Mouse (Mus musculus) heart, embryonic 13.5 days (tissue): ENCODE measurements around the gene Kdm8. TPM values are rescaled to one million over a fixed set of nuclear protein-coding genes. Genes with fewer than 3 reads are reported as not detected.
A peak's percentile ranks its signal among the peaks of the same experiment; 100 is the strongest.

Experiments used
- ATAC-seq: fragments of 200-750 bp; cut with Nextera tagmentation; 2 replicates; pipeline ENCODE4 v1.8.0; 2017; ENCODE audit warnings: moderate TSS enrichment; ENCODE audit not compliant: insufficient number of reproducible peaks, low FRiP score, low TSS enrichment; ENCODE audit errors: extremely low read depth
- H3K27ac ChIP-seq: fragments of 300-500 bp; sonication (generic); replicated peaks from 2 replicates; pipeline ENCODE4 v1.5.1; 2015; ENCODE audit warnings: moderate library complexity, mild to moderate bottlenecking, inconsistent platforms
- H3K27me3 ChIP-seq: fragments of 300-500 bp; sonication (generic); replicated peaks from 2 replicates; pipeline ENCODE4 v1.6.1; 2015; ENCODE audit warnings: mild to moderate bottlenecking, inconsistent platforms
- H3K36me3 ChIP-seq: fragments of 300-500 bp; sonication (generic); 2 replicates; pipeline ENCODE4 v1.6.1; 2015; ENCODE audit warnings: mild to moderate bottlenecking, inconsistent platforms
- H3K4me1 ChIP-seq: fragments of 300-500 bp; sonication (generic); 2 replicates; pipeline ENCODE4 v1.6.1; 2015; ENCODE audit warnings: inconsistent platforms
- H3K4me2 ChIP-seq: fragments of 300-500 bp; sonication (generic); 2 replicates; pipeline ENCODE4 v1.6.1; 2015; ENCODE audit warnings: inconsistent platforms, mild to moderate bottlenecking, moderate library complexity
- H3K4me3 ChIP-seq: fragments of 300-500 bp; sonication (generic); 2 replicates; pipeline ENCODE4 v1.5.1; 2015; ENCODE audit warnings: moderate library complexity, mild to moderate bottlenecking, inconsistent platforms
- H3K9ac ChIP-seq: fragments of 300-500 bp; sonication (generic); 2 replicates; pipeline ENCODE4 v1.6.1; 2015; ENCODE audit warnings: inconsistent platforms, mild to moderate bottlenecking, moderate library complexity
- H3K9me3 ChIP-seq: fragments of 300-500 bp; sonication (generic); 2 replicates; pipeline ENCODE4 v1.6.1; 2016; ENCODE audit warnings: inconsistent platforms
- WGBS: fragments of 180-500 bp; shearing (Covaris S2); methylation state at CpG from one replicate; pipeline ENCODE4 v1.1.7; 2015; ENCODE audit warnings: mixed read lengths; 5-methylcytosine and 5-hydroxymethylcytosine counted together
- polyA plus RNA-seq: library from polyadenylated mRNA; unstranded; fragments of >200 nt; fragmentation: Nextera tagmentation; extraction: Ambion mirVana; gene quantifications from 2 replicates; pipeline ENCODE4 v1.2.1, GENCODE M21; 2015

Gene Kdm8
- 6.7 and 7.7 TPM in 2 replicates for polyA plus RNA-seq

DNA sequence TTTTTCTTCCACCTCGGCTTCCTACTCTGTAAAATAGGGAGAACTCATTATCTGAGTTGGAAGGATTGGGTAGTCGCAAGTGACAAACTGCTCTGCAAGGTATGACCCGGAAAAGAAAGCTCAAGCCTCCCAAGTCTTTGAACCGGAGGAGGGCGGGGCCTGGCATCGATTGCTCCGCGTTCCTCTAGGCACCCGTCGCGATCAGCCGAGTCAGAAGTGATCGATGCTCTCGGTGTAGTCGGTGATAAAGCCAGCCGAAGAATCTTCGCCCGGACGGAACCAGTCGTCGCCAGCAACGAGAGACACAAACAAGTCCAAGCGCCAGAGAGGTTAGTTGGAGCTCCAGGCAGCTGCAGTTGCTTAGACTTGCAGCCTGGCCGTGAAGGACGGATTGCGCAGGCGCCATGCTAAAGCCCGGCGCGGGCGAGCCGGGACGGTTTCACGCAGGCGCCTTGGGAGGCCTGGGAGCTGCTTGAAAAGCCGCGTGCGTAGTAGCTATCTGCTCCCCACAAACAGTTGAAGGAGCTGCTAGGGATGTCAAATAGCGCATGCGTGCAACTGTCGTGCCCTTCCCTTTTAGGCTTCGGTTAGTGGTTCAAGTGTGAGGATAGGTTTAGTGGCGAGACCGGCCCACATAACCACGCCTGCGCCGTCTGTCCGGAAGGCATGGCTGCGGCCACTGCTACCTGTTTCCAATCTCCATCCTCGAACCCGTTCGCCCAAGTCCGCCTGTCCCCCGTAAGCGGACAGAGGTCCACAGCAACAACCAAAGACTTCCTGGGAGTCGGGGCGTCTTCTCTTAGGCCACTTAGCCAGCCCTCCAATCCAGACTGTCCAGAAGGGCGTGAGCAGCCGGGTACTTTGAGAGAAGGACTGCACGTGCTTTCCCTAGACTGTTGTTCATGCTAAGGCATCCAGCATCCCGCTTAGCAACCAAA is at the start of gene Kdm8:
Kdm8 (plus strand) TSS at position 213 of the 938 bp plus-strand sequence.
- WGBS, result 2% methylated on average over 61 of the region's 61 CpGs
- Histone ChIP-seq H3K4me1 (peaks cover 20% of the 10 kb centered on the region), H3K27me3 (no peaks in the 10 kb centered on the region), H3K27ac (peak within 1 kb of the TSS; percentile 97), H3K36me3 (no peaks in the 10 kb centered on the region; the same call in 1 of the 2 replicates), H3K9ac (peak within 1 kb of the TSS; percentile 87), H3K4me3 (peak within 1 kb of the TSS; percentile 71), H3K9me3 (no peaks in the 10 kb centered on the region), H3K4me2 (peak within 1 kb of the TSS; percentile 93)
- peak; percentile 85 for ATAC-seq

DNA sequence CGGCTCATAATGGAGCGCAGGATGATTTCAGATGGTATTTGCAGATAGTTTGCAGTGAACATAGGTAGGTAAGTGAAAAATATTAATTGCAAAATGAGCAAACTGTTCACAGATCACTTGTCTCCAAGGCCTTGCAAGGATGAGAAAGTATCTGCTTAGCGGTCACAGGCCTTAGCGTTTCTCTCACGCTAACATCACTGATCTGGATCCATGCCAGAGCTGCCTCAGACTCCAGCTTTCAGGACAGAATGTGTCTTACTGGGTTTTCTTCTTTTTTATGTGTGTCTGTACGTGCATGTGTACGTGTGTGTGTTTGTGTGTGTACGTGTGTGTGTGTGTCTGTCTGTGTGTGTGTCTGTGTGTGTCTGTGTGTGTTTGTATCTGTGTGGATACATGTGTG is 46.4 kb upstream of the Kdm8 start:
- H3K4me3 ChIP-seq, result no peak overlapping the region
- peaks cover 10% of the 10 kb centered on the region; the same call in 1 of the 2 replicates for H3K27me3 ChIP-seq
- H3K9ac ChIP-seq, result no peak overlapping the region
- no peak for ATAC-seq
- no peak overlapping the region for H3K4me2 ChIP-seq
- no peaks in the 10 kb centered on the region for H3K9me3 ChIP-seq
- H3K4me1 ChIP-seq, result peaks cover 1% of the 10 kb centered on the region
- WGBS, result 72% methylated on average over 8 of the region's 8 CpGs
- no peaks in the 10 kb centered on the region for H3K36me3 ChIP-seq
- no peak overlapping the region for H3K27ac ChIP-seq

DNA sequence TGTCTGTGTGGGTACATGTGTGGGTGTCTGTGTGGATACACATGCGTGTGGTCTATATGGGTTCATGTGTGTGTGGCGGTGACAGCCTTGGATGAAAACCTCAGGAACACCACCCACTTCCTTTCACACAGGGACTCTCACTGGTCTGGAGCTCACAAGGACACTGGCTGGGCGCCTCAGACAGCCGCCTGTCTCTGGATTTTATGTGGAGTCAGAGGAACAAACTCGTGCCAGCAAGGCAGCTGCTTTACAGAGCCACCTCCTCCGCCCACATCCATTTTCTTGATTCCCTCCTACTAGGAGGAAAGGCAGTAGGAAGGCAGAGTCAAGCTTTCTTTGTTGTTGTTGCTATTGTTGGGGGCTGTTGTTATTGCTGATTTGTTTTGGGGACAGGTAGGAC is 45.8 kb upstream of the Kdm8 start:
- no peak for ATAC-seq
- no peak overlapping the region for H3K9ac ChIP-seq
- no peak overlapping the region for H3K4me2 ChIP-seq
- H3K27ac ChIP-seq, result no peak overlapping the region
- WGBS, result 59% methylated on average over 6 of the region's 6 CpGs
- H3K9me3 ChIP-seq, result no peaks in the 10 kb centered on the region
- no peaks in the 10 kb centered on the region for H3K36me3 ChIP-seq
- H3K27me3 ChIP-seq, result peaks cover 14% of the 10 kb centered on the region
- no peaks in the 10 kb centered on the region; the same call in 1 of the 2 replicates for H3K4me1 ChIP-seq
- H3K4me3 ChIP-seq, result no peak overlapping the region

DNA sequence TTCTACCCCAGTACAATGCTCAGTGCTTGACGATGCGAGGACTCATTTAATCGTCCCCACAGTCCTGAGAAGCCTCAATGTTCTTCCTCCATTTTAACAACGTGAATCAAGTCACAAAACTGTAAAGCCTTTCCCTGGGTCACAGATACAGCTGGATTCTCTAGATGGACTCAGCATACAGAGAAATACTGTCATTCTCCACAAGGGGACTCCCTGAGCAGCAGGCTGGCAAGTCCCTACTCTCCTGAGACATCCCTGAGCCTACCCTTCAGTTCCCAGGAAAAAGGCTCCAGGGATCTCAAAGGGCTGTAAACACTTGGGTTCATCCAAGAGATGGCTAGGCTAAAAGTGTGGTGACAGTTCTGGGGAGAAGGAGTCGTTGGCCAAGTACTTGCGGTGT is 37.3 kb upstream of the Kdm8 start:
- 66% methylated on average over 6 of the region's 6 CpGs for WGBS

DNA sequence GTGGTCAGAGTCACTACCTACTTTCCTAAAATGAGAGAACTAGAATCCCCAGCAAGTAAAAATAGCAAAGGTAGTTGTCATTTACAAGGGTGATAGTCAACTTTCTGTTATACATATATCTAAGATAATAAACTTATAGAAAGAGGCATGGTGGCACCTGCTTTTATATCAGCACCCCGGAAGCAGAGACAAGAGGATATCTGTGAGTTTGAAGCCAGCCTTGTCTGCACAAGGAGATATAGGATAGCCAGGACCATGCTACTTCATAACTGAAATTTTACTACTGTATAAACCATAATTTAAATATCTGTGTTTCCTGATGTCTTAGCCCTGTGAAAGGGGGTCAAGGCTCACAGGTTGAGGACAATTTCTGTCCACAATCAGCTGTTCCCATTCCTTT is 29.4 kb upstream of the Kdm8 start:
- WGBS, result 82% methylated on average over 1 of the region's 1 CpGs
- H3K4me3 ChIP-seq, result no peak overlapping the region
- no peak overlapping the region for H3K4me2 ChIP-seq
- no peaks in the 10 kb centered on the region for H3K36me3 ChIP-seq
- H3K4me1 ChIP-seq, result no peaks in the 10 kb centered on the region
- ATAC-seq, result no peak
- H3K9ac ChIP-seq, result no peak overlapping the region
- no peaks in the 10 kb centered on the region for H3K9me3 ChIP-seq
- H3K27me3 ChIP-seq, result peaks cover 3% of the 10 kb centered on the region; the same call in 1 of the 2 replicates
- no peak overlapping the region for H3K27ac ChIP-seq

More for the DNA sequence above, 37.3 kb upstream of the Kdm8 start:
- H3K36me3 ChIP-seq, result no peaks in the 10 kb centered on the region
- no peak overlapping the region for H3K9ac ChIP-seq
- H3K4me1 ChIP-seq, result no peaks in the 10 kb centered on the region
- no peak overlapping the region for H3K4me2 ChIP-seq
- H3K27me3 ChIP-seq, result peaks cover 10% of the 10 kb centered on the region
- peaks cover 3% of the 10 kb centered on the region; the same call in 1 of the 2 replicates for H3K9me3 ChIP-seq
- H3K27ac ChIP-seq, result no peak overlapping the region
- no peak overlapping the region for H3K4me3 ChIP-seq
- no peak for ATAC-seq

DNA sequence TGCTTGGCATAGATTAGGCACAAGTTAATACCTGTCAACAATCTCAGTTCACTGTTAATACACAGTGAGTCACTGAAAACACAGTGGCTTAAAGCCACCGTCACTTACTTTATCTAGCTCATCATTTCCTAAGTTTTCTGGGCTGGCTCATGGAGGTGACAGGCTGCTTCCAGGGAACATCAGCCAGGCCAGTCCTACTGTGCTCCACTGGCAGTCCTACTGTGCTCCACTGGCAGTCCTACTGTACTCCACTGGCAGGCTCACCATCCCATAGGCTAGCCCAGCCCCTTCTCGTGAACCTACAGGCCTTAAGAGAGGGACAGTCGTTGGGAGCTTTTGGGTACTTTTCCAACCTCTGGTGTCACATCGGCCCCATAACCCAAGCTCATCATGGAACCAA is 28.7 kb upstream of the Kdm8 start:
- Histone ChIP-seq H3K4me2 (no peak overlapping the region), H3K4me1 (no peaks in the 10 kb centered on the region), H3K27ac (no peak overlapping the region), H3K4me3 (no peak overlapping the region), H3K9me3 (no peaks in the 10 kb centered on the region), H3K9ac (no peak overlapping the region), H3K27me3 (peaks cover 3% of the 10 kb centered on the region; the same call in 1 of the 2 replicates), H3K36me3 (no peaks in the 10 kb centered on the region)
- no peak for ATAC-seq
- 74% methylated on average over 4 of the region's 4 CpGs for WGBS

DNA sequence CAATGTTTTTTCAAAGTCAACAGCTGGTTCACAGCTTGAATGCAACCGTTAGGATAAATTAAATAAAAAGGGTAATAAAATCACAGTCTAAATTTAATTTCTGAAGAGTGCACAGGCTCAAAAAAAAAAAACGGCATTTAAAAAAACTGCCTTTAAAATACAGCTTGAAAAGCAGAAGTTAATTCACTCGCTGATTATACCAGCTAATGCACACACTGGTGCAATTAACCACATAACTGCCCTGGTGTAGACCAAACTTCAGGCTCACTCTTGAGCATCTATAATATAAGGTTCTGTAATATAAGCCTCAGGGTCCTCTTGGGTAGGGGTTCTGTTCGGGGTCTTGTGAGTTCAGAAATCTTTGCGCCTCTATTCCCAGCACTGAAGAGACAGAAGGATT is 27.7 kb upstream of the Kdm8 start:
- Histone ChIP-seq H3K9me3 (no peaks in the 10 kb centered on the region), H3K4me3 (no peak overlapping the region), H3K9ac (no peak overlapping the region), H3K4me1 (no peaks in the 10 kb centered on the region), H3K27ac (no peak overlapping the region), H3K4me2 (no peak overlapping the region), H3K36me3 (no peaks in the 10 kb centered on the region), H3K27me3 (0 out of 2 replicates have a peak, but pooled peaks cover 3% of the 10 kb centered on the region)
- ATAC-seq, result no peak
- WGBS, result 78% methylated on average over 5 of the region's 5 CpGs

DNA sequence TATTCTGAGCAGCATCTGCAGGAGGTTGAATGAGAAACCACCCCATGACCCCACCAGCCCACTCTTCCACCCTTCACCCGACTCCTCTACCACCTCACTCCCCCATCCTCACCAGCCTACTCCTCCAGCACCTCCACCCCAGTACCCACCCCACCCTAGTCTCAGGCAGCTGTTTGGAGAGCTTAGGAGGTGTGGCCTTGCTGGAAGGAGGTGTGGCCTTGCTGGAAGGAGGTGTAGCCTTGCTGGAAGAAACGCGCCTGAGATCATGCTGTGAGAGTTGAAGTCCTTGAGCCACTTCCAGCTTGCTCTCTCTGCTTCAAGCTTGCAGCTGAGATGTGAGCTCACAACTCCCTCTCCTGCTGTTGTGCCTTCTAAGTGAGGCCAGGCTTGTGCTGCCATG is 26.1 kb upstream of the Kdm8 start:
- H3K4me2 ChIP-seq, result no peak overlapping the region
- H3K27me3 ChIP-seq, result no peaks in the 10 kb centered on the region
- H3K36me3 ChIP-seq, result no peaks in the 10 kb centered on the region
- H3K4me3 ChIP-seq, result no peak overlapping the region
- H3K27ac ChIP-seq, result no peak overlapping the region
- no peak overlapping the region for H3K9ac ChIP-seq
- no peaks in the 10 kb centered on the region for H3K9me3 ChIP-seq
- H3K4me1 ChIP-seq, result no peaks in the 10 kb centered on the region
- WGBS, result 19% methylated on average over 3 of the region's 3 CpGs
- ATAC-seq, result no peak

DNA sequence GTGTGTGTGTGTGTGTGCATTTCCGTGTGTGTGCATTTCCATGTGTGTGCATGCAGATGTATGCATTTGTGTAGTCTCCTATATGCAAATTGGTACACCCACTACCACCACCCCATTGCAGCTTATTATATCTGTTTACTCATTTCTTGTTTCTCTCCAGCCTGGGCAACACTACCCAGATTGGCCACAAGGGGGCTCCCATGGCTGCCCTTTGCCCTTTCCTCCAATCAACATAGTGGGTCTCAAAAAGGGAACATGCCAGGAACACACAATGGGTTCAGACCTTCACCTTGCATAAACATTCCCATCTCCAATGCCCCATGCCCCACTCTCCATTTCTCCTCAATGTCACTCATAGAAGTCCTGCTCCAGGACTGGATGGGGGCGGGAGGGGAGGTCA is 24.3 kb upstream of the Kdm8 start:
- H3K27me3 ChIP-seq, result no peaks in the 10 kb centered on the region
- no peaks in the 10 kb centered on the region for H3K36me3 ChIP-seq
- ATAC-seq, result no peak
- no peak overlapping the region for H3K4me2 ChIP-seq
- no peaks in the 10 kb centered on the region for H3K4me1 ChIP-seq
- H3K9ac ChIP-seq, result no peak overlapping the region
- WGBS, result 61% methylated on average over 2 of the region's 2 CpGs
- H3K4me3 ChIP-seq, result no peak overlapping the region
- no peak overlapping the region for H3K27ac ChIP-seq
- H3K9me3 ChIP-seq, result no peaks in the 10 kb centered on the region

DNA sequence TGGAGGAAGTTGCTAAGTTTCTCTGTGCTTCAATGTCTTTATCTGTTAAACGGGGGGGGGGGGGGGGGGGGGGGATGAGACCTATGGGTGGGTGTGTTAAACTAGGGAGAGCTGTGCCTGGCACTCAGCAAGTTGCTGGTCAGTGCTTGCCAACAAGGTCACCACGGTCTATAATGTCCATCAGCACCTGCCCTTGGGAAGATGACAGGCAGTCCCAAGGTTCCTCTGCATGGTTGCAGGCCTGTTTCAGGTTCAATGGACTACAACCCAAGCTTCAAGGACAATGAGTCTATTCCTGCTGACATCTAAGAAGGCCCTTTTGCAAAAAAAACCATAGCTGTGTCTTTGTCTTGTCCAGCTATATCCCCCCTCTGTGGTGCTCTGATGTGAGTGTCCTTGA is 22.6 kb upstream of the Kdm8 start:
- no peaks in the 10 kb centered on the region for H3K36me3 ChIP-seq
- no peaks in the 10 kb centered on the region for H3K27me3 ChIP-seq

DNA sequence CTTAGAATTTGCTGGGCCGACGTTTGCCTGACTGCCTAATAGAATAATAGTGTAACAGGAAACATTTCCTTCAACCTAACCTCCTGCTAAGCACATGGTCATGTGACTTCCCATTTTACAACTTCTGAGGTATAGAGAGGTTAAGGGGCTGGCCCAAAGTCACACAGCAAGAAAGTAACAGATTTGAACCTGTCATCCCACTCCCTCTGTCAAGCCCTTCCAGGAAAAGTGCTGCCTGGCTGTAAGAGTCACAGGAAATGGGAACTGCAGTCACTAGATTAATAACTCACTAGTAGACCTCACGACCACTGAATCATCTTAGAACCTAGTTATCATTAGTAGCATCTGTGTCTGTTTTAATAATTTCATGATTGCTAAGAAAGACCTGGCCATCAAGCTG is 21.4 kb upstream of the Kdm8 start:
- 53% methylated on average over 3 of the region's 3 CpGs for WGBS
- H3K4me2 ChIP-seq, result no peak overlapping the region
- H3K27me3 ChIP-seq, result no peaks in the 10 kb centered on the region
- ATAC-seq, result no peak
- H3K4me3 ChIP-seq, result no peak overlapping the region
- no peak overlapping the region for H3K27ac ChIP-seq
- peaks cover 9% of the 10 kb centered on the region; the same call in 1 of the 2 replicates for H3K4me1 ChIP-seq
- H3K9me3 ChIP-seq, result no peaks in the 10 kb centered on the region
- no peaks in the 10 kb centered on the region for H3K36me3 ChIP-seq
- no peak overlapping the region for H3K9ac ChIP-seq

More for the DNA sequence above, 22.6 kb upstream of the Kdm8 start:
- Histone ChIP-seq H3K4me3 (no peak overlapping the region), H3K4me1 (no peaks in the 10 kb centered on the region), H3K4me2 (no peak overlapping the region), H3K27ac (no peak overlapping the region), H3K9ac (no peak overlapping the region), H3K9me3 (no peaks in the 10 kb centered on the region)
- WGBS, result 45% methylated on average over 2 of the region's 2 CpGs
- ATAC-seq, result no peak
